Mouse (Mus musculus): ENCODE data around the gene Qrsl1. TPM values are rescaled to one million over a fixed set of nuclear protein-coding genes. Genes with fewer than 3 reads are reported as not detected.

The Qrsl1 gene
- polyA plus RNA-seq, 1 experiment from 2014 or later, result 22.6 TPM

GRCm38 (mm10) chr10:43824713-43825112 is 76.8 kb downstream of the Qrsl1 start:
- WGBS, result 91% methylated on average over 3 of the region's 3 CpGs
- H3K27me3 ChIP-seq (replicated peaks), result no peaks in the 10 kb centered on the region
- no peaks in the 10 kb centered on the region for H3K36me3 ChIP-seq
- ATAC-seq (ENCODE audit: low FRiP score, low read depth), result no peak
- no peak overlapping the region for H3K9ac ChIP-seq
- H3K4me3 ChIP-seq, result no peak overlapping the region
- no peak overlapping the region for H3K4me2 ChIP-seq (replicated peaks)
- no peaks in the 10 kb centered on the region for H3K4me1 ChIP-seq
- no peaks in the 10 kb centered on the region for H3K9me3 ChIP-seq
- no peak overlapping the region for H3K27ac ChIP-seq

Other genes with a start within 250 kb of the Qrsl1 start
- gene Rtn4ip1, start 62 bp upstream of the Qrsl1 start, polyA plus RNA-seq (2016; fragmentation: Nextera tagmentation; extraction: Ambion mirVana), result 15.3 and 18.9 TPM in 2 replicates
- gene Crybg1, start 247.1 kb upstream of the Qrsl1 start, polyA plus RNA-seq (2016; fragmentation: Nextera tagmentation; extraction: Ambion mirVana), result 0.08 and 0.14 TPM in 2 replicates

All from neural tube, embryonic 12.5 days (tissue).